Mouse (Mus musculus): ENCODE measurements around the gene Atoh8. TPM values are rescaled to one million over a fixed set of nuclear protein-coding genes. Genes with fewer than 3 reads are reported as not detected.
A peak's percentile ranks its signal among the peaks of the same experiment; 100 is the strongest.

Gene Atoh8
- polyA plus RNA-seq, 1 experiment from 2014 or later, result 9.8 TPM

GRCm38 (mm10) chr6:72270952-72271519 is 35.7 kb upstream of the Atoh8 start:
- H3K27me3 ChIP-seq (replicated peaks), result no peaks in the 10 kb centered on the region
- H3K9me3 ChIP-seq, result no peaks in the 10 kb centered on the region
- ATAC-seq (ENCODE audit: insufficient read depth, low FRiP score, low read depth), result peak; percentile 20; the same call in 1 of the 2 replicates
- H3K4me3 ChIP-seq (replicated peaks), result no peak overlapping the region
- H3K9ac ChIP-seq, result no peak overlapping the region
- WGBS, result 65% methylated on average over 11 of the region's 11 CpGs
- H3K36me3 ChIP-seq, result no peaks in the 10 kb centered on the region
- no peak overlapping the region for H3K4me2 ChIP-seq
- H3K4me1 ChIP-seq, result 0 out of 2 replicates have a peak, but pooled peaks cover 5% of the 10 kb centered on the region
- no peak overlapping the region for H3K27ac ChIP-seq

- 78% methylated on average over 5 of the region's 5 CpGs for WGBS
- H3K4me3 ChIP-seq (replicated peaks), result no peak overlapping the region
These were observed 34.9 kb upstream of the Atoh8 start for GRCm38 (mm10) chr6:72270258-72270657.

GRCm38 (mm10) chr6:72268149-72268847 is 32.9 kb upstream of the Atoh8 start:
- Histone ChIP-seq H3K9me3 (no peaks in the 10 kb centered on the region), H3K36me3 (no peaks in the 10 kb centered on the region), H3K9ac (no peak overlapping the region), H3K27me3 (replicated peaks) (no peaks in the 10 kb centered on the region), H3K4me2 (no peak overlapping the region), H3K4me3 (replicated peaks) (no peak overlapping the region), H3K4me1 (0 out of 2 replicates have a peak, but pooled peaks cover 5% of the 10 kb centered on the region), H3K27ac (no peak overlapping the region)
- ATAC-seq (ENCODE audit: insufficient read depth, low FRiP score, low read depth), result no peak
- WGBS, result 76% methylated on average over 9 of the region's 9 CpGs

More at GRCm38 (mm10) chr6:72270258-72270657, 34.9 kb upstream of the Atoh8 start:
- Histone ChIP-seq H3K9ac (no peak overlapping the region), H3K4me1 (0 out of 2 replicates have a peak, but pooled peaks cover 5% of the 10 kb centered on the region), H3K27ac (no peak overlapping the region), H3K9me3 (no peaks in the 10 kb centered on the region), H3K4me2 (no peak overlapping the region), H3K27me3 (replicated peaks) (no peaks in the 10 kb centered on the region), H3K36me3 (no peaks in the 10 kb centered on the region)
- ATAC-seq (ENCODE audit: insufficient read depth, low FRiP score, low read depth), result no peak

GRCm38 (mm10) chr6:72265664-72266063 is 30.3 kb upstream of the Atoh8 start:
- 75% methylated on average over 6 of the region's 6 CpGs for WGBS
- Histone ChIP-seq H3K36me3 (no peaks in the 10 kb centered on the region), H3K4me3 (replicated peaks) (no peak overlapping the region), H3K27ac (no peak overlapping the region), H3K4me2 (no peak overlapping the region), H3K4me1 (no peaks in the 10 kb centered on the region), H3K27me3 (replicated peaks) (no peaks in the 10 kb centered on the region), H3K9ac (no peak overlapping the region), H3K9me3 (no peaks in the 10 kb centered on the region)
- ATAC-seq (ENCODE audit: insufficient read depth, low FRiP score, low read depth), result no peak

- no peaks in the 10 kb centered on the region for H3K36me3 ChIP-seq
- H3K9ac ChIP-seq, result no peak overlapping the region
- no peak overlapping the region for H3K27ac ChIP-seq
- H3K9me3 ChIP-seq, result no peaks in the 10 kb centered on the region
- H3K27me3 ChIP-seq (replicated peaks), result no peaks in the 10 kb centered on the region
- no peak overlapping the region for H3K4me3 ChIP-seq (replicated peaks)
- no peak for ATAC-seq (ENCODE audit: insufficient read depth, low FRiP score, low read depth)
- H3K4me2 ChIP-seq, result no peak overlapping the region
- WGBS, result 54% methylated on average over 5 of the region's 5 CpGs
- H3K4me1 ChIP-seq, result no peaks in the 10 kb centered on the region
These were observed 28.4 kb upstream of the Atoh8 start for GRCm38 (mm10) chr6:72263679-72264265.

GRCm38 (mm10) chr6:72261683-72262320 is 26.4 kb upstream of the Atoh8 start:
- ATAC-seq (ENCODE audit: insufficient read depth, low FRiP score, low read depth), result no peak

GRCm38 (mm10) chr6:72260981-72261682 is 25.8 kb upstream of the Atoh8 start:
- no peaks in the 10 kb centered on the region for H3K9me3 ChIP-seq
- H3K4me2 ChIP-seq, result no peak overlapping the region
- no peak overlapping the region for H3K9ac ChIP-seq
- no peaks in the 10 kb centered on the region for H3K4me1 ChIP-seq
- peak; percentile 84 for ATAC-seq (ENCODE audit: insufficient read depth, low FRiP score, low read depth)
- no peak overlapping the region for H3K27ac ChIP-seq
- H3K27me3 ChIP-seq (replicated peaks), result no peaks in the 10 kb centered on the region
- WGBS, result 32% methylated on average over 19 of the region's 19 CpGs
- no peaks in the 10 kb centered on the region for H3K36me3 ChIP-seq
- no peak overlapping the region for H3K4me3 ChIP-seq (replicated peaks)

More at GRCm38 (mm10) chr6:72261683-72262320, 26.4 kb upstream of the Atoh8 start:
- no peaks in the 10 kb centered on the region for H3K4me1 ChIP-seq
- H3K4me2 ChIP-seq, result no peak overlapping the region
- WGBS, result 79% methylated on average over 12 of the region's 12 CpGs
- no peak overlapping the region for H3K9ac ChIP-seq
- no peaks in the 10 kb centered on the region for H3K27me3 ChIP-seq (replicated peaks)
- no peaks in the 10 kb centered on the region for H3K36me3 ChIP-seq
- no peak overlapping the region for H3K27ac ChIP-seq
- H3K9me3 ChIP-seq, result no peaks in the 10 kb centered on the region
- no peak overlapping the region for H3K4me3 ChIP-seq (replicated peaks)

- Histone ChIP-seq H3K9ac (no peak overlapping the region), H3K4me3 (replicated peaks) (no peak overlapping the region), H3K36me3 (no peaks in the 10 kb centered on the region), H3K4me1 (no peaks in the 10 kb centered on the region), H3K4me2 (no peak overlapping the region), H3K9me3 (no peaks in the 10 kb centered on the region), H3K27me3 (replicated peaks) (no peaks in the 10 kb centered on the region), H3K27ac (no peak overlapping the region)
- no peak for ATAC-seq (ENCODE audit: insufficient read depth, low FRiP score, low read depth)
- 74% methylated on average over 7 of the region's 7 CpGs for WGBS
These were observed 24.1 kb upstream of the Atoh8 start for GRCm38 (mm10) chr6:72259474-72259873.

- WGBS, result 66% methylated on average over 6 of the region's 6 CpGs
- Histone ChIP-seq H3K27ac (no peak overlapping the region), H3K9ac (no peak overlapping the region), H3K4me2 (no peak overlapping the region), H3K36me3 (no peaks in the 10 kb centered on the region), H3K9me3 (no peaks in the 10 kb centered on the region), H3K4me3 (replicated peaks) (no peak overlapping the region), H3K27me3 (replicated peaks) (no peaks in the 10 kb centered on the region), H3K4me1 (no peaks in the 10 kb centered on the region)
- ATAC-seq (ENCODE audit: insufficient read depth, low FRiP score, low read depth), result no peak
These were observed 19.9 kb upstream of the Atoh8 start for GRCm38 (mm10) chr6:72255294-72255693.

GRCm38 (mm10) chr6:72254588-72255075 is 19.3 kb upstream of the Atoh8 start:
- no peaks in the 10 kb centered on the region for H3K27me3 ChIP-seq (replicated peaks)
- no peaks in the 10 kb centered on the region for H3K36me3 ChIP-seq
- no peak overlapping the region for H3K9ac ChIP-seq
- ATAC-seq (ENCODE audit: insufficient read depth, low FRiP score, low read depth), result no peak
- no peak overlapping the region for H3K27ac ChIP-seq
- no peaks in the 10 kb centered on the region for H3K9me3 ChIP-seq
- WGBS, result 55% methylated on average over 10 of the region's 10 CpGs
- H3K4me1 ChIP-seq, result no peaks in the 10 kb centered on the region
- H3K4me3 ChIP-seq (replicated peaks), result no peak overlapping the region
- no peak overlapping the region for H3K4me2 ChIP-seq

GRCm38 (mm10) chr6:72253911-72254587 is 18.7 kb upstream of the Atoh8 start:
- WGBS, result 82% methylated on average over 4 of the region's 4 CpGs
- no peaks in the 10 kb centered on the region for H3K36me3 ChIP-seq
- H3K4me2 ChIP-seq, result no peak overlapping the region
- no peak overlapping the region for H3K27ac ChIP-seq
- no peaks in the 10 kb centered on the region for H3K9me3 ChIP-seq
- no peaks in the 10 kb centered on the region for H3K27me3 ChIP-seq (replicated peaks)
- ATAC-seq (ENCODE audit: insufficient read depth, low FRiP score, low read depth), result no peak
- H3K4me3 ChIP-seq (replicated peaks), result no peak overlapping the region
- no peak overlapping the region for H3K9ac ChIP-seq
- H3K4me1 ChIP-seq, result no peaks in the 10 kb centered on the region

Measured in stomach, embryonic 15.5 days (tissue).